Mouse (Mus musculus) limb, embryonic 11.5 days (tissue): Measurements from ENCODE around the gene Tbc1d5. TPM values are rescaled to one million over a fixed set of nuclear protein-coding genes. Genes with fewer than 3 reads are reported as not detected.

Experiments used
- ATAC-seq: fragments of 200-750 bp; cut with Nextera tagmentation; 2 replicates; pipeline ENCODE4 v1.8.0; 2017; ENCODE audit warnings: low read depth; ENCODE audit not compliant: insufficient number of reproducible peaks, low FRiP score, low TSS enrichment
- DNase-seq: peaks from one replicate; pipeline ENCODE4 v3.0.0-alpha.2; 2015; ENCODE audit warnings: low spot score
- H3K27ac ChIP-seq: fragments of 300-500 bp; sonication (generic); replicated peaks from 2 replicates; pipeline ENCODE4 v1.5.1; 2014; ENCODE audit warnings: low read depth, mild to moderate bottlenecking, low read length
- H3K27me3 ChIP-seq: fragments of 300-500 bp; sonication (generic); 2 replicates; pipeline ENCODE4 v1.6.1; 2014; ENCODE audit warnings: mild to moderate bottlenecking, low read length, mixed read lengths; ENCODE audit not compliant: control insufficient read depth, insufficient read depth
- H3K36me3 ChIP-seq: fragments of 300-500 bp; sonication (generic); 2 replicates; pipeline ENCODE4 v1.6.1; 2014; ENCODE audit warnings: mild to moderate bottlenecking, low read length, moderate library complexity, mixed read lengths; ENCODE audit not compliant: control insufficient read depth, insufficient read depth
- H3K4me1 ChIP-seq: fragments of 300-500 bp; sonication (generic); 2 replicates; pipeline ENCODE4 v1.6.1; 2014; ENCODE audit warnings: low read length, mixed read lengths; ENCODE audit not compliant: control insufficient read depth, insufficient read depth
- H3K4me2 ChIP-seq: fragments of 300-500 bp; sonication (generic); 2 replicates; pipeline ENCODE4 v1.6.1; 2014; ENCODE audit warnings: low read depth, mild to moderate bottlenecking, moderate library complexity; ENCODE audit not compliant: severe bottlenecking
- H3K4me3 ChIP-seq: fragments of 300-500 bp; sonication (generic); 2 replicates; pipeline ENCODE4 v1.5.1; 2014; ENCODE audit warnings: low read depth, low read length
- H3K9ac ChIP-seq: fragments of 300-500 bp; sonication (generic); 2 replicates; pipeline ENCODE4 v1.6.1; 2014; ENCODE audit warnings: mild to moderate bottlenecking, low read length
- H3K9me3 ChIP-seq: fragments of 300-500 bp; sonication (generic); 2 replicates; pipeline ENCODE4 v1.6.1; 2016; ENCODE audit warnings: low read length; ENCODE audit not compliant: control insufficient read depth
- WGBS: fragments of 180-500 bp; shearing (Covaris S2); extraction: QIAGEN DNeasy Blood & Tissue Kit; methylation state at CpG from one replicate; pipeline ENCODE4 v1.1.7; 2014; 5-methylcytosine and 5-hydroxymethylcytosine counted together
- polyA plus RNA-seq: library from polyadenylated mRNA; unstranded; fragments of >200 nt; fragmentation: Nextera tagmentation; extraction: Ambion mirVana; gene quantifications from 2 replicates; pipeline ENCODE4 v1.2.1, GENCODE M21; 2014

Gene Tbc1d5
- polyA plus RNA-seq, 1 experiment from 2014 or later: 11.0 TPM

GRCm38 (mm10) chr17:50966147-50966546, 213.0 kb downstream of the Tbc1d5 start:
- Histone ChIP-seq H3K27me3 (no peaks in the 10 kb centered on the region), H3K9me3 (no peaks in the 10 kb centered on the region), H3K36me3 (no peaks in the 10 kb centered on the region), H3K27ac (no peak overlapping the region), H3K4me3 (no peak overlapping the region), H3K9ac (no peak overlapping the region), H3K4me2 (no peak overlapping the region), H3K4me1 (no peaks in the 10 kb centered on the region)
- DNase-seq (no peak), ATAC-seq (no peak)
- WGBS: 97% methylated on average over 1 of the region's 1 CpGs

GRCm38 (mm10) chr17:50954313-50954712, 224.8 kb downstream of the Tbc1d5 start:
- H3K4me1 ChIP-seq: no peaks in the 10 kb centered on the region
- H3K9me3 ChIP-seq: no peaks in the 10 kb centered on the region
- H3K27ac ChIP-seq: no peak overlapping the region
- no peaks in the 10 kb centered on the region for H3K27me3 ChIP-seq
- no peak overlapping the region for H3K9ac ChIP-seq
- ATAC-seq (no peak), DNase-seq (no peak)
- no peak overlapping the region for H3K4me3 ChIP-seq
- H3K4me2 ChIP-seq: no peak overlapping the region
- WGBS: 86% methylated on average over 9 of the region's 9 CpGs
- no peaks in the 10 kb centered on the region for H3K36me3 ChIP-seq

- WGBS: 92% methylated on average over 2 of the region's 2 CpGs
- Histone ChIP-seq H3K9me3 (no peaks in the 10 kb centered on the region), H3K9ac (no peak overlapping the region), H3K27ac (no peak overlapping the region), H3K4me3 (no peak overlapping the region), H3K36me3 (no peaks in the 10 kb centered on the region), H3K27me3 (no peaks in the 10 kb centered on the region), H3K4me1 (no peaks in the 10 kb centered on the region), H3K4me2 (no peak overlapping the region)
- DNase-seq (no peak), ATAC-seq (no peak)
These were observed 256.8 kb downstream of the Tbc1d5 start for GRCm38 (mm10) chr17:50922308-50922707.

- Histone ChIP-seq H3K9me3 (no peaks in the 10 kb centered on the region), H3K4me3 (no peak overlapping the region), H3K36me3 (no peaks in the 10 kb centered on the region), H3K4me1 (no peaks in the 10 kb centered on the region), H3K9ac (no peak overlapping the region), H3K4me2 (no peak overlapping the region), H3K27ac (no peak overlapping the region), H3K27me3 (no peaks in the 10 kb centered on the region)
- no peak for DNase-seq
- WGBS: 93% methylated on average over 2 of the region's 2 CpGs
- no peak for ATAC-seq
These were observed 263.9 kb downstream of the Tbc1d5 start for GRCm38 (mm10) chr17:50915216-50915615.

GRCm38 (mm10) chr17:50908568-50909335, 270.4 kb downstream of the Tbc1d5 start:
- WGBS: 72% methylated on average over 6 of the region's 6 CpGs
- Histone ChIP-seq H3K4me2 (no peak overlapping the region), H3K4me3 (no peak overlapping the region), H3K27me3 (no peaks in the 10 kb centered on the region), H3K9ac (no peak overlapping the region), H3K4me1 (no peaks in the 10 kb centered on the region), H3K36me3 (no peaks in the 10 kb centered on the region), H3K9me3 (no peaks in the 10 kb centered on the region), H3K27ac (no peak overlapping the region)
- ATAC-seq (peak; percentile 39; the same call in 1 of the 2 replicates), DNase-seq (no peak)

- 84% methylated on average over 4 of the region's 4 CpGs for WGBS
- DNase-seq: no peak
- Histone ChIP-seq H3K27me3 (no peaks in the 10 kb centered on the region), H3K27ac (no peak overlapping the region), H3K4me2 (no peak overlapping the region), H3K36me3 (no peaks in the 10 kb centered on the region), H3K9ac (no peak overlapping the region), H3K4me1 (no peaks in the 10 kb centered on the region), H3K4me3 (no peak overlapping the region), H3K9me3 (no peaks in the 10 kb centered on the region)
- ATAC-seq: no peak
These were observed 271.0 kb downstream of the Tbc1d5 start for GRCm38 (mm10) chr17:50908160-50908559.

- no peak for DNase-seq
- no peak overlapping the region for H3K9ac ChIP-seq
These were observed 272.5 kb downstream of the Tbc1d5 start for GRCm38 (mm10) chr17:50906630-50907029.

GRCm38 (mm10) chr17:50904463-50904862, 274.7 kb downstream of the Tbc1d5 start:
- ATAC-seq (no peak), DNase-seq (no peak)
- Histone ChIP-seq H3K27me3 (no peaks in the 10 kb centered on the region), H3K4me3 (no peak overlapping the region), H3K27ac (no peak overlapping the region), H3K9ac (no peak overlapping the region), H3K4me2 (no peak overlapping the region), H3K4me1 (no peaks in the 10 kb centered on the region), H3K9me3 (no peaks in the 10 kb centered on the region), H3K36me3 (no peaks in the 10 kb centered on the region)
- 77% methylated on average over 3 of the region's 3 CpGs for WGBS

More at GRCm38 (mm10) chr17:50906630-50907029, 272.5 kb downstream of the Tbc1d5 start:
- no peaks in the 10 kb centered on the region for H3K27me3 ChIP-seq
- WGBS: 69% methylated on average over 1 of the region's 1 CpGs
- H3K27ac ChIP-seq: no peak overlapping the region
- H3K9me3 ChIP-seq: no peaks in the 10 kb centered on the region
- ATAC-seq: no peak
- H3K4me3 ChIP-seq: no peak overlapping the region
- no peak overlapping the region for H3K4me2 ChIP-seq
- no peaks in the 10 kb centered on the region for H3K4me1 ChIP-seq
- H3K36me3 ChIP-seq: no peaks in the 10 kb centered on the region

- no peak overlapping the region for H3K9ac ChIP-seq
- ATAC-seq: no peak
- WGBS: 88% methylated on average over 7 of the region's 7 CpGs
- H3K36me3 ChIP-seq: no peaks in the 10 kb centered on the region
- H3K9me3 ChIP-seq: no peaks in the 10 kb centered on the region
- no peak for DNase-seq
- H3K4me1 ChIP-seq: no peaks in the 10 kb centered on the region
- no peaks in the 10 kb centered on the region for H3K27me3 ChIP-seq
- no peak overlapping the region for H3K4me2 ChIP-seq
- no peak overlapping the region for H3K27ac ChIP-seq
- no peak overlapping the region for H3K4me3 ChIP-seq
These were observed 281.3 kb downstream of the Tbc1d5 start for GRCm38 (mm10) chr17:50897867-50898266.
